Mouse (Mus musculus) skeletal muscle tissue, adult 2 months (tissue): Measurements from ENCODE around the gene Khdc1b.
"Not testable (repeated sequence)": the region's sequence is repeated elsewhere in the genome, so short reads cannot be mapped to it uniquely, and the experiment has no call there.

Experiments
- DNase-seq: peaks from one replicate; pipeline ENCODE4 v3.0.0-alpha.2; 2012; ENCODE audit warnings: low read depth, low spot score

The Khdc1b gene

DNA sequence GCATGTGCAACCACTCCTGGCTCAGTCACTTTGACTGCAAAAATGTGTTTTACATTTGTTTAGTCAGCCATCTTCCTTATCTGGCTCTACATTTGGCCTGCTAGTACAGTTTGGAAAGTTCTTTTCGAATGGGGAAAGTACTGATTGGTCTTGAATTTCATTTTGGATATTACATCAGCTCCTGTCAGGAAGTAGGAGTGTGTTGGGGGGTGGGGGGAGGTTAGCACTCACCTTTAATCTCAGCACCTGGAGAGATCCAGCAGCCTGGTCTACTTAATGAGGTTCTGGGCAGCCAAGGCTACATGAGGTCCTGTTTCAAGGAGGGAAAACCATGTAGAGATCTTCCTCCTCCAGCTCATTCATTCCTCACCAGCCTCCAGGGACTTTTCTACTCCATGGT is at the start of gene Khdc1b:
Gene Khdc1b (plus strand): TSS at position 301 of the 400 bp plus-strand sequence.
- no peak for DNase-seq

GRCm38 (mm10) chr1:21335836-21336235 is 47.5 kb upstream of the Khdc1b start:
- DNase-seq: no peak

DNA sequence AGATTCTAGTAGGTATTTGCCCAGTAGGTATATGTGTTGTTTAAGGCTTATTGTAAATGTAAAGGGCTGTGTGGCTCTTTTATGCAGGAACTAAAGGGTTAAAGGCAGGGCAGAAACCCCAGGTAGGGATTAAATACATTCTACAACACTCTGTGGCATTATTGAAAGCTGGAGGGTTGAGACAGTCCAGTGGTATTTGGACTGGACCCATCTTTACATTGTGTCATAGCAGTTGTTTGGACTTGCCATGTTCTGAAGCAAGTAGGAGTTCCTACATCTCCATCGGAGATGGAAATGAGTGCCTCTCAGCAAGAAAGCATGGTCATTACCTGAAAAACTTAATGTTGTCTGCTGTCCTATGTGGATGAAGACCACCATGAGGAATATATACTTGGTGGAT is 42.6 kb upstream of the Khdc1b start:
- no peak for DNase-seq

GRCm38 (mm10) chr1:21344253-21344652 is 39.1 kb upstream of the Khdc1b start:
- peak; percentile 24 for DNase-seq

GRCm38 (mm10) chr1:21344752-21345151 is 38.6 kb upstream of the Khdc1b start:
- not testable (repeated sequence) for DNase-seq

DNA sequence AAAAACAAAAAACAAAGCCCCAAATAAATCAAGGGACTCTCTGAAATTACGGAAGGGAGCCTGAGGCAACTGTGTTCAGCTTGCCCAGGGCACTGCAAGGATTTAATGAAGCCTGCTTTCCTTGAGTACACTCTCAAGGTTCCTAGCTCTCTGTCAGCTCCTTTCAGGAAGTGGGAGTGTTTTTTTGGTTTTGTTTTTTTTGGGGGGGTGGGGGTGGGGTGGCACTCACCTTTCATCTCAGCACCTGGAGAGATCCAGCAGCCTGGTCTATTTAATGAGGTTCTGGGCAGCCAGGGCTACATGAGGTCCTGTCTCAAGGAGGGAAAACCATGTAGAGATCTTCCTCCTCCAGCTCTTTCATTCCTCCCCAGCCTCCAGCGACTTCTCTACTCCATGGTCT is 34.0 kb upstream of the Khdc1b start, which contains the start of gene Khdc1a:
Gene Khdc1a (plus strand): TSS at position 301 of the 400 bp plus-strand sequence.
- no peak for DNase-seq

- not testable (repeated sequence) for DNase-seq
These were observed 15.3 kb upstream of the Khdc1b start, which contains the start of gene Khdc1c for GRCm38 (mm10) chr1:21368031-21368430. TSS of gene Khdc1c (plus strand) at chr1:21368331.

DNA sequence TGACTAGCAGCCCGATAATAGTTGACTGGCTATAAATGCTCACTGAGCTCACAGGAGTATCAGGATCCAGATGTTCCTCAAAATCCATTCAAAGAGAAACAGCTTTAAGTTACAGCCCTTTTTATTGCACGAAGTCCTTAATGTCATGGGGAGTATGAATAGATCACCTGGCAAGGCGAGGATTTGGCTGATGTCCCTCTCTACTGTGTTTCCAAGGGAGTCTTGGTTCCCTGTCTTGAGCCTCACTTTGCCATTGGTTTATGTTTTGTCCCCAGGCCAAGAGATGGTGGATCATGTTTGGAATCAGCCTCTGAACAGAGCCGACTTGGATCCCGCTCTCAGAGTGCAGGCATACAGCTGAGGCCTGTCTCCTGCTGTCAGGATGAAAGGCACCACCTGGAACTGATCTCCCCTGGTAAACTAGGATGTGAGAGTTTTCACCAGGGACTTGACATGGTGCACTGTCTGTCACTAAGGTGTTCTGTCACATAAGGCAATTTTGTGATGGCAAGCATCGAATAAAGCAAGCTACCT is 7.8 kb downstream of the Khdc1b start:
- DNase-seq: no peak

- DNase-seq: no peak
These were observed 19.4 kb downstream of the Khdc1b start for GRCm38 (mm10) chr1:21402804-21403203.

GRCm38 (mm10) chr1:21407266-21407665 is 23.9 kb downstream of the Khdc1b start:
- DNase-seq: no peak

DNA sequence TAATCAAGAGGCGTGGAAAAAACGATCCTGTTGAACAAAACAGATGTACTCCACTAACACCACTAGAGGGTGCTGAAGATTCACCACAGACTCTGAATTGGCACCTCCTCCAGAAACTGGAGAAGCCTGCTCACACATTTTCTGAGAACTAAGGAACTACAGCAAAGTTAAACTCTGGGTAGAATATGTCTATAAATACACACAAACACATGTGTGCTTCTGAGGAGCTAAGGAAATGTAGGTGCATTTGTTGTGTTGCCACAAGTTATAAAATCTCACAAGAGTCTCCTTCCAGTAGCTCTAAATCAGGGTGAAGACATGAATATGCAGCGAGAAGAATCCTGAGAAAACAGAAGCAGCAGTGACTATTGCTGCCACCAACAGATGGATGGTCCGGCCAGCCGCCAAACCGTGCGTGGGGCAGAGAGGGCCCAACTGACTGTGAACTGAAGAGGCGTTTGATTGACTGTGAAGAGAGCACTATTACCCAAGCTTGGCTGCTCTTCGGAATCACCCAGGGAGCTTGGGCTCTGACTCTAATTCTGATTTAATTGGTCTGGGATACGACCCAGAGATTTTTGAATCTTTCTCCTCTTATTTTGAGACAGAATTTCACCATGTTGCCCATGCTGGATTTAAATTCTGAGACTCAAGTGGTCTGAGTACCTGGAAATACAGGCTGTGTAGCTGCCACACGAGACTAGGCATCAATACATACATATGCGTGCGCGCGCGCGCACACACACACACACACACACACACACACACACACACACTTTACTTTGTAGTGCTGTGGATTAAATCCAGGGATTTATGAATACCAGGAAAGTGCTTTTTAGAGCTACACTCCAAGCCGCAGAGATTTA is 28.2 kb downstream of the Khdc1b start:
- DNase-seq: peak; percentile 48

DNA sequence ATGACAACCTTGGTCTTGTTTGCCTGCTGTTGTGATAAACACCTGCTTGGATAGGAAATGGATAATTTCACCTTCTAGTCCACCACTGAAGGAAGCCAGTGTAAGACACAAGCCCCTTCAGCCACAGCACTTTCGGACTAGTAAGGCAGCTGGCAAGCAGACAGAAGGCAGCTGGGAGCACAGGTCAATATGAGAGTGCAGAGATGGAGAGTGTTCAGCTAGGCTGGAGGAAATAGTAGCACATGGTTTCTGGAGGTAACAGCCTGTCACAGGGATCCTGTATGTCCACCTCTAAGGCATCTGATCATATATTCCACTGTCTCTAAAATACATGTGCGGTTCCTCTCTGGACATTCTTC is 28.8 kb downstream of the Khdc1b start:
- DNase-seq: no peak

GRCm38 (mm10) chr1:21419370-21419769 is 36.0 kb downstream of the Khdc1b start:
- no peak for DNase-seq

GRCm38 (mm10) chr1:21425654-21426053 is 42.3 kb downstream of the Khdc1b start:
- no peak for DNase-seq

DNA sequence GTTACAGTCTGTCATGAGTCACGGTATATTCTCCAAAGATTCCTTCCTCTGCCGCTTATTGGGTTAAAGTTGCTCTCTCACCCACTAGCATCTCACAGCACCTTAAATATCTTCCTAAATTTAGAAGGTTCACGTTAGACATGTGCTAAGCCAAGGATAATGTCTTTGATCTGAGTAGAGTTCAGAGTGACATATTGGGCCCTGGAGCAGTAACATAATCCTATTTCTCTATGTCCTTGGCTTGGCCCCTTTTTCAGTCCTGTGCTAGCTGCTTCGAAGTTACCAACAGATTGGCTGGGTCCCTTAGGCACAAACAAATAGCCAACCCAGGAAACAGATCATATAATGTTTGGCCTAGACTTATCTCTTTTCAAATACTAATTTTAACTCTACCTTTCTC is 44.7 kb downstream of the Khdc1b start:
- peak; percentile 68 for DNase-seq

- no peak for DNase-seq
These were observed 48.3 kb downstream of the Khdc1b start for GRCm38 (mm10) chr1:21431666-21432065.

DNA sequence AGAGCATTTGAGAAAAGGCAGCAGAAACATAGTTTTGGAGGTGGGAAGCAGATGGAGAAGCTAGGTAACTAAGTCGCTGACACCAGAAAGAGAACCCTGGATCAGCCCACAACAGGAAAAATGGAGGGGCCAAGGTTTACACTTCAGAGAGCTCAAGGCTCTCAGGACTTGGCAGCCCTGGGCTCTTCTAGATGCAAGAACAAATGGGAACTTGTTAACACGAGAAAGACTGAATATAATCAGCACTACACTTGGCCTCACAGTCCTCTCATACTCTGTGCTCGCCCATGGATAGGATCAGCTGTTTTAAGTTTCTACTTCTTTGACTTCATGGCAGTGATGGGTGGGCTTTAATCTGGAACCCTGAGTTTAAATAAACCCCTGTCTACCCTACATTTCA is 51.5 kb downstream of the Khdc1b start:
- no peak for DNase-seq
